ENCODE assay signal across 21 mouse cellular contexts in genomic region chr17:51382552-51382951, GRCm38 (mm10).
DNase-seq lines count a peak whose midpoint lies in the region; ATAC-seq lines count a peak whose summit lies in the region.
"Had no signal": no experiment of that assay in that cellular context is flagged by ENCODE, and none has a peak within 500 bp of the region (broad histone marks: within the 10 kb centered on the region; RNA-seq: fewer than 3 reads in every experiment).

No protein-coding gene starts in this region.

- no peaks in the 10 kb centered on the region for H3K36me3 ChIP-seq in embryonic facial prominence, embryonic 14.5 days (ENCODE audit: control insufficient read depth, insufficient read depth, low read length)
- no peaks in the 10 kb centered on the region for H3K36me3 ChIP-seq in embryonic facial prominence, embryonic 10.5 days (replicated peaks)
- no peaks in the 10 kb centered on the region for H3K36me3 ChIP-seq in heart, embryonic 11.5 days (ENCODE audit: control insufficient read depth, insufficient read depth, low read length)
- H3K36me3 ChIP-seq: G1E; hindbrain, embryonic 12.5 days; limb, embryonic 12.5 days; neural tube, embryonic 12.5 days had no signal

- H3K27ac ChIP-seq in embryonic facial prominence, embryonic 14.5 days (replicated peaks; ENCODE audit: low read depth, low read length), result no peak overlapping the region
- H3K27ac ChIP-seq in embryonic facial prominence, embryonic 10.5 days (replicated peaks), result no peak overlapping the region
- no peak overlapping the region for H3K27ac ChIP-seq in heart, embryonic 11.5 days (ENCODE audit: low read depth, low read length)
- H3K27ac ChIP-seq: heart, adult 2 months; hindbrain, embryonic 12.5 days; left cerebral cortex, adult 2 months; limb, embryonic 12.5 days; neural tube, embryonic 12.5 days had no signal

- no peak overlapping the region for H3K4me3 ChIP-seq in embryonic facial prominence, embryonic 14.5 days (ENCODE audit: low read depth, low read length)
- no peak overlapping the region for H3K4me3 ChIP-seq in embryonic facial prominence, embryonic 10.5 days
- no peak overlapping the region for H3K4me3 ChIP-seq in heart, embryonic 11.5 days (ENCODE audit: low read depth, low read length)
- H3K4me3 ChIP-seq: heart, adult 2 months; hindbrain, embryonic 12.5 days; left cerebral cortex, adult 2 months; limb, embryonic 12.5 days; neural tube, embryonic 12.5 days had no signal

- no peak overlapping the region for H3K9ac ChIP-seq in embryonic facial prominence, embryonic 14.5 days (ENCODE audit: low read depth, low read length)
- no peak overlapping the region for H3K9ac ChIP-seq in heart, embryonic 11.5 days (ENCODE audit: low read depth, low read length)
- H3K9ac ChIP-seq: hindbrain, embryonic 12.5 days; limb, embryonic 12.5 days; lung, embryonic 14.5 days; neural tube, embryonic 12.5 days had no signal

- H3K9me3 ChIP-seq in embryonic facial prominence, embryonic 14.5 days (ENCODE audit: control insufficient read depth, low read length), result no peaks in the 10 kb centered on the region
- no peaks in the 10 kb centered on the region for H3K9me3 ChIP-seq in embryonic facial prominence, embryonic 10.5 days
- no peaks in the 10 kb centered on the region for H3K9me3 ChIP-seq in heart, embryonic 11.5 days (replicated peaks; ENCODE audit: control insufficient read depth, low read length)
- H3K9me3 ChIP-seq: hindbrain, embryonic 12.5 days; limb, embryonic 12.5 days; neural tube, embryonic 12.5 days had no signal

- no peak for ATAC-seq in embryonic facial prominence, embryonic 14.5 days (ENCODE audit: low read depth)
- peak; percentile 63 for ATAC-seq in inflammation-experienced regulatory T-cells, adult 6 months
- ATAC-seq in heart, embryonic 11.5 days (replicated peaks; ENCODE audit: insufficient number of reproducible peaks, low FRiP score, low TSS enrichment), result no peak
- ATAC-seq: intestine, embryonic 16.5 days; midbrain, embryonic 16.5 days had no signal

- 64% methylated on average over 6 of the region's 6 CpGs for WGBS in embryonic facial prominence, embryonic 14.5 days
- 71% methylated on average over 6 of the region's 6 CpGs for WGBS in embryonic facial prominence, embryonic 10.5 days
- 72% methylated on average over 6 of the region's 6 CpGs for WGBS in heart, embryonic 11.5 days (ENCODE audit: insufficient replicate concordance)

- DNase-seq in embryonic facial prominence, embryonic 14.5 days (ENCODE audit: low spot score), result peak; percentile 7
- no peak for DNase-seq in embryonic facial prominence, embryonic 10.5 days (ENCODE audit: low spot score)
- peak; percentile 5 for DNase-seq in 3T3-L1 (ENCODE audit: low read depth, low spot score)
- DNase-seq in R1 (ENCODE audit: low read depth, low spot score), result peak; percentile 59
- no peak for DNase-seq in B cell, adult 2 months
- DNase-seq in cerebellum, adult 9-11 months, result no peak
- DNase-seq: adrenal gland, postnatal 10 days; cerebellum, adult 8-10 months; heart, adult 2 months; kidney, postnatal 10 days; lung, embryonic 14.5 days; right cerebral cortex, postnatal 14 days had no signal

- H3K4me1 ChIP-seq in embryonic facial prominence, embryonic 14.5 days (ENCODE audit: control insufficient read depth, insufficient read depth, low read length), result no peaks in the 10 kb centered on the region
- H3K4me1 ChIP-seq in embryonic facial prominence, embryonic 10.5 days, result no peaks in the 10 kb centered on the region
- no peaks in the 10 kb centered on the region for H3K4me1 ChIP-seq in heart, embryonic 11.5 days (ENCODE audit: control insufficient read depth, insufficient read depth, low read length)
- H3K4me1 ChIP-seq: hindbrain, embryonic 12.5 days; limb, embryonic 12.5 days; neural tube, embryonic 12.5 days had no signal

- H3K4me2 ChIP-seq in embryonic facial prominence, embryonic 14.5 days (ENCODE audit: low read depth, low read length), result no peak overlapping the region
- H3K4me2 ChIP-seq in heart, embryonic 11.5 days, result no peak overlapping the region
- H3K4me2 ChIP-seq: hindbrain, embryonic 12.5 days; limb, embryonic 12.5 days; lung, embryonic 14.5 days; neural tube, embryonic 12.5 days had no signal

- H3K27me3 ChIP-seq in embryonic facial prominence, embryonic 14.5 days (replicated peaks; ENCODE audit: control insufficient read depth, insufficient read depth, low read length), result no peaks in the 10 kb centered on the region
- H3K27me3 ChIP-seq in embryonic facial prominence, embryonic 10.5 days (replicated peaks; ENCODE audit: low read depth, poor library complexity, severe bottlenecking), result no peaks in the 10 kb centered on the region
- no peaks in the 10 kb centered on the region for H3K27me3 ChIP-seq in heart, embryonic 11.5 days (ENCODE audit: control insufficient read depth, insufficient read depth, low read length)
- H3K27me3 ChIP-seq: hindbrain, embryonic 12.5 days; limb, embryonic 12.5 days; neural tube, embryonic 12.5 days had no signal

Comparison
In these comparisons a context has a peak if more than half of its experiments do, and no peak if none do; other contexts are left out.
1. DNase-seq: peak in embryonic facial prominence, embryonic 14.5 days (single experiment), 3T3-L1 (single experiment) and R1 (single experiment); none in embryonic facial prominence, embryonic 10.5 days (single experiment), B cell, adult 2 months (0 of 2) and cerebellum, adult 9-11 months (single experiment).